Mouse (Mus musculus) midbrain, embryonic 15.5 days (tissue): ENCODE data around the gene Wdr92. TPM values are rescaled to one million over a fixed set of nuclear protein-coding genes. Genes with fewer than 3 reads are reported as not detected.
"Not testable (repeated sequence)": the region's sequence is repeated elsewhere in the genome, so short reads cannot be mapped to it uniquely, and the experiment has no call there.

Source experiments
- ATAC-seq: fragments of 200-750 bp; cut with Nextera tagmentation; replicated peaks from 2 replicates; pipeline ENCODE4 v1.8.0; 2017; ENCODE audit warnings: moderate TSS enrichment
- H3K27ac ChIP-seq: fragments of 300-500 bp; sonication (generic); 2 replicates; pipeline ENCODE4 v1.5.1; 2015; ENCODE audit warnings: mild to moderate bottlenecking, inconsistent platforms
- H3K27me3 ChIP-seq: fragments of 300-500 bp; sonication (generic); replicated peaks from 2 replicates; pipeline ENCODE4 v1.6.1; 2015; ENCODE audit warnings: inconsistent platforms
- H3K36me3 ChIP-seq: fragments of 300-500 bp; sonication (generic); replicated peaks from 2 replicates; pipeline ENCODE4 v1.6.1; 2015; ENCODE audit warnings: inconsistent platforms
- H3K4me1 ChIP-seq: fragments of 300-500 bp; sonication (generic); 2 replicates; pipeline ENCODE4 v1.6.1; 2015; ENCODE audit warnings: inconsistent platforms
- H3K4me2 ChIP-seq: fragments of 300-500 bp; sonication (generic); 2 replicates; pipeline ENCODE4 v1.6.1; 2015; ENCODE audit warnings: inconsistent platforms, mild to moderate bottlenecking, moderate library complexity
- H3K4me3 ChIP-seq: fragments of 300-500 bp; sonication (generic); 2 replicates; pipeline ENCODE4 v1.5.1; 2015; ENCODE audit warnings: mild to moderate bottlenecking, inconsistent platforms
- H3K9ac ChIP-seq: fragments of 300-500 bp; sonication (generic); 2 replicates; pipeline ENCODE4 v1.6.1; 2015; ENCODE audit warnings: mild to moderate bottlenecking, inconsistent platforms
- H3K9me3 ChIP-seq: fragments of 300-500 bp; sonication (generic); 2 replicates; pipeline ENCODE4 v1.6.1; 2016; ENCODE audit warnings: inconsistent platforms
- WGBS: fragments of 180-500 bp; shearing (Covaris S2); methylation state at CpG from one replicate; pipeline ENCODE4 v1.1.7; 2015; ENCODE audit warnings: mixed read lengths; 5-methylcytosine and 5-hydroxymethylcytosine counted together
- polyA plus RNA-seq: library from polyadenylated mRNA; unstranded; fragments of >200 nt; fragmentation: Nextera tagmentation; extraction: Ambion mirVana; gene quantifications from 2 replicates; pipeline ENCODE4 v1.2.1, GENCODE M21; 2015

Wdr92 gene
- polyA plus RNA-seq, 1 experiment from 2014 or later, result 20.0 TPM

DNA sequence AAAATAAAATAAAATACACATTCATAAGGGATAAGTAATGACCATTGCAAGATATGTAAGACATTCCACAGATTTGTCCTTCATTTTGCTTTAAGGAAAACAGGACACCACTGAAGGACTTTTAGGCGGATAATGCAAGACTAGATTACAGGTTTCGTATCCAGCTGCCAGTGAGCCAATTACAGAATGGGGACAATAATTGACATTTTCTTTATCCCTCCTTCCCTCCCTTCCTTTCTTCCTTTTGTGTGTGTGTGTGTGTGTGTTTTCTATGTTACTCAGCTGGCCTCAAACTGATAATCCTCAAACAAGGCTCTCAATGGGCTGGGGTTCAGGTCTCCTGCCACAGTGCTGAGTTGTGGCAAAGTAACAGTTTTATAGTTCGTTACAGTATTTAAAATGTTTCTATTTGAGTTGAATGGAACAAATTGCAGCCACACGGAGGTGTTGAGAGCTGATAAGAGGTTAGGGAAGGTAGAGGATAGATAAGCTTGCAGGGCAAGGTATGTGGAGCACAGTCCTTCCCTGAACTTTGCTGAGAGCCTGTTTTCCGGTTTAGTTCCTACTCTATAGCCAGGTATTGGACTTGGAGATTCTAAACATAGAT is 31.1 kb downstream of the Wdr92 start:
- Histone ChIP-seq H3K9ac (peak overlapping the region; percentile 74; the same call in 1 of the 2 replicates), H3K4me2 (peak overlapping the region; percentile 66; the same call in 1 of the 2 replicates), H3K4me1 (peaks cover 26% of the 10 kb centered on the region), H3K27ac (no peak overlapping the region), H3K36me3 (0 out of 2 replicates have a peak, but pooled peaks cover 4% of the 10 kb centered on the region), H3K4me3 (peak overlapping the region; percentile 81; the same call in 1 of the 2 replicates), H3K27me3 (no peaks in the 10 kb centered on the region), H3K9me3 (no peaks in the 10 kb centered on the region)
- WGBS, result 79% methylated on average over 5 of the region's 5 CpGs
- no peak for ATAC-seq

DNA sequence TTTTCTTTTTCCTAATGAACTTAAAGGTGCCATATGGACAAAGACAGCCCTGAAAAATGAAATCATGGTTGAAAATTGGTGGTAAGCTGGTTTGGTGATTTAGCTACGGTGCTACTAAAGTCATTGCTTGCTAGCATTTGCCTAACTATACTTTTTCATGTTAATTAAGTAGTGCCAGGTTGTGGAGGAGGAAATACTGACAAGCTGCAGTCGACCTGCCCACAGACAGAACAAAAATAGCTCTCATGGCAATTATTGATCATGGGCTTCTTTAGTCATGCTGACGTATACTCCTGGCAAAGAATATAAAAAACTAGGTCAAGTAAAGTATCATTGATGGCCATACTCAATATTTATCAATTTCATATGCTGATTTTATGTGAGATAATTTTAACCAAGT is 33.6 kb downstream of the Wdr92 start:
- Histone ChIP-seq H3K27ac (no peak overlapping the region), H3K9ac (no peak overlapping the region), H3K4me2 (no peak overlapping the region), H3K4me3 (no peak overlapping the region), H3K9me3 (no peaks in the 10 kb centered on the region), H3K36me3 (no peaks in the 10 kb centered on the region), H3K4me1 (peaks cover 19% of the 10 kb centered on the region), H3K27me3 (no peaks in the 10 kb centered on the region)
- ATAC-seq, result no peak
- 92% methylated on average over 3 of the region's 3 CpGs for WGBS

DNA sequence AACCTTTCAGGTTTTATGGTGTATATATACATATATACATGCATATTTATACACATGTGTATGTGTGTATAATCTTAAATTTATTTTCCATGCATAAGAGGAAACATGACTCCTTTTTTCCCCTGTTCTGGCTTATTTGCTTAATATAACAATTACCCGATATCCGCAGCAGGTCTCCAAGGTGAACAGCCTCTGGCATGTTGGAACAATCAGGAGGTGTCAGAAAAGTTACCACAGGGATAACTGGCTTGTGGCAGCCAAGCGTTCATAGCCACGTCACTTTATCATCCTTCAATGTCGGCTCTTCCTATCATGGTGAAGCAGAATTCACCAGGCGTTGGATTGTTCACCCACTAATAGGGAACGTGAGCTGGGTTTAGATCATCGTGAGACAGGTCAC is 39.2 kb downstream of the Wdr92 start:
- Histone ChIP-seq H3K9ac (no peak overlapping the region), H3K27ac (no peak overlapping the region), H3K9me3 (no peaks in the 10 kb centered on the region), H3K27me3 (no peaks in the 10 kb centered on the region), H3K4me2 (no peak overlapping the region), H3K36me3 (peaks cover 8% of the 10 kb centered on the region; the same call in 1 of the 2 replicates), H3K4me3 (no peak overlapping the region), H3K4me1 (no peaks in the 10 kb centered on the region)
- ATAC-seq, result no peak
- 96% methylated on average over 8 of the region's 8 CpGs for WGBS

DNA sequence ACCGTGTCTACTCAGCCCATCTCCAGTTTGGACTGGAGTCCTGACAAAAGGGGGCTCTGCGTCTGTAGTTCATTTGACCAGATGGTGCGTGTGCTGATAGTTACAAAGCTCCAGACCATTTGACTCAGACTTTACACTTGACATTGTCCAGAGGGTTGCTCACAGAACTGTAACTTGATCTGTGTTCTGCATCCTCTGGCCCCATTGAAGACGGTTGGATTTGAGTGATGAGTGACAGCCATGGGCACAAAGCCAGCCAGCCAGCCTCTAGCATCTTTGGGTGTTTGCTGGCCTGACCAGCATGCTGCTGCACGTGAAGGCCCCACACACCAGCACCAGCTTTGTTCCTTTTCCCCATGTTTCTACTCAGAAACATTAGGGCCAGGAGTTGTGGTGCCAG is 50.9 kb downstream of the Wdr92 start:
- no peak for ATAC-seq
- Histone ChIP-seq H3K4me2 (no peak overlapping the region), H3K9me3 (no peaks in the 10 kb centered on the region), H3K27ac (no peak overlapping the region), H3K9ac (no peak overlapping the region), H3K4me3 (no peak overlapping the region), H3K27me3 (no peaks in the 10 kb centered on the region), H3K4me1 (no peaks in the 10 kb centered on the region), H3K36me3 (peaks cover 20% of the 10 kb centered on the region; the same call in 1 of the 2 replicates)
- WGBS, result 89% methylated on average over 5 of the region's 5 CpGs

- Histone ChIP-seq H3K4me3 (no peak overlapping the region), H3K36me3 (0 out of 2 replicates have a peak, but pooled peaks cover 3% of the 10 kb centered on the region), H3K9me3 (no peaks in the 10 kb centered on the region), H3K4me1 (no peaks in the 10 kb centered on the region), H3K27ac (no peak overlapping the region), H3K4me2 (no peak overlapping the region), H3K9ac (no peak overlapping the region), H3K27me3 (no peaks in the 10 kb centered on the region)
- WGBS, result 91% methylated on average over 5 of the region's 5 CpGs
- no peak for ATAC-seq
These were observed 54.6 kb downstream of the Wdr92 start for GRCm38 (mm10) chr11:17236449-17237037.

- H3K9me3 ChIP-seq, H3K9ac ChIP-seq, H3K36me3 ChIP-seq, H3K27me3 ChIP-seq, H3K27ac ChIP-seq, H3K4me2 ChIP-seq, H3K4me3 ChIP-seq, ATAC-seq, H3K4me1 ChIP-seq: not testable (repeated sequence)
- 89% methylated on average over 5 of the region's 5 CpGs for WGBS
These were observed 56.7 kb downstream of the Wdr92 start for GRCm38 (mm10) chr11:17238598-17238997.

GRCm38 (mm10) chr11:17248715-17249114 is 66.8 kb downstream of the Wdr92 start:
- no peak for ATAC-seq
- H3K9ac ChIP-seq, result no peak overlapping the region
- H3K4me3 ChIP-seq, result no peak overlapping the region
- no peak overlapping the region for H3K27ac ChIP-seq
- no peaks in the 10 kb centered on the region for H3K4me1 ChIP-seq
- no peaks in the 10 kb centered on the region for H3K27me3 ChIP-seq
- no peak overlapping the region for H3K4me2 ChIP-seq
- no peaks in the 10 kb centered on the region for H3K36me3 ChIP-seq
- H3K9me3 ChIP-seq, result 0 out of 2 replicates have a peak, but pooled peaks cover 3% of the 10 kb centered on the region

- no peak overlapping the region for H3K9ac ChIP-seq
These were observed 75.0 kb downstream of the Wdr92 start for GRCm38 (mm10) chr11:17256813-17257365.

GRCm38 (mm10) chr11:17257443-17257842 is 75.5 kb downstream of the Wdr92 start, which contains the start of gene C1d:
Gene C1d (plus strand): TSS chr11:17257579.
- no peaks in the 10 kb centered on the region for H3K9me3 ChIP-seq
- H3K27ac ChIP-seq, result peak within 1 kb of the TSS; percentile 85
- H3K9ac ChIP-seq, result peak within 1 kb of the TSS; percentile 65
- H3K4me1 ChIP-seq, result peaks cover 15% of the 10 kb centered on the region
- H3K4me3 ChIP-seq, result peak within 1 kb of the TSS; percentile 60
- no peaks in the 10 kb centered on the region for H3K27me3 ChIP-seq
- WGBS, result under 1% methylated on average over 33 of the region's 33 CpGs
- no peaks in the 10 kb centered on the region for H3K36me3 ChIP-seq
- peak within 1 kb of the TSS; percentile 67 for H3K4me2 ChIP-seq
- peak; percentile 97 for ATAC-seq

More at GRCm38 (mm10) chr11:17256813-17257365, 75.0 kb downstream of the Wdr92 start:
- H3K36me3 ChIP-seq, result no peaks in the 10 kb centered on the region
- H3K4me1 ChIP-seq, result peaks cover 15% of the 10 kb centered on the region
- 59% methylated on average over 8 of the region's 8 CpGs for WGBS
- no peaks in the 10 kb centered on the region for H3K27me3 ChIP-seq
- peak; percentile 88 for ATAC-seq
- H3K4me3 ChIP-seq, result peak overlapping the region; percentile 60
- H3K4me2 ChIP-seq, result peak overlapping the region; percentile 67
- 0 out of 2 replicates have a peak overlapping the region, but pooled peaks have one; percentile 85 for H3K27ac ChIP-seq
- H3K9me3 ChIP-seq, result no peaks in the 10 kb centered on the region

DNA sequence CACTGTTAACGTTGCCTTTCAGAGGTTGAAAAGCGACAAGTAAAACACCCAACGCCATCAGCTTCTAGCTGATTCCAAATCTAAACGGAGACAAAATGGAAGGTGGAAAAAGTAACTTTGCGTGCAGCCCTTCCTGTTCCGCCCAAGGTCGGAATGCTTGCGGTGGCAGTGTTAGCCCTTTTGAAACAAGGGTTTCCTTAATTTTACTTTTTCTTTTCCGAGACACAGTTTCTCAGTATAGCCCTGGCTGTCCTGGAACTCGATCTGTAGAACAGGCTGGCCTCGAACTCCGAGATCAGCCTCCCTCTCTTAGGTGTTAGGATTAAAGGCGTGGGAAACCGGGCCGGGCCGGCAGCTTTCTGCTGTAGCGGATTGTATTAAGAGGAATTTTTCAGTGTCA is 76.0 kb downstream of the Wdr92 start:
- H3K4me2 ChIP-seq, result peak overlapping the region; percentile 67
- peak; percentile 51 for ATAC-seq
- peak overlapping the region; percentile 65 for H3K9ac ChIP-seq
- under 1% methylated on average over 17 of the region's 17 CpGs for WGBS
- H3K27me3 ChIP-seq, result no peaks in the 10 kb centered on the region
- H3K9me3 ChIP-seq, result no peaks in the 10 kb centered on the region
- H3K4me3 ChIP-seq, result peak overlapping the region; percentile 60
- peak overlapping the region; percentile 85 for H3K27ac ChIP-seq
- peaks cover 15% of the 10 kb centered on the region for H3K4me1 ChIP-seq
- no peaks in the 10 kb centered on the region for H3K36me3 ChIP-seq

DNA sequence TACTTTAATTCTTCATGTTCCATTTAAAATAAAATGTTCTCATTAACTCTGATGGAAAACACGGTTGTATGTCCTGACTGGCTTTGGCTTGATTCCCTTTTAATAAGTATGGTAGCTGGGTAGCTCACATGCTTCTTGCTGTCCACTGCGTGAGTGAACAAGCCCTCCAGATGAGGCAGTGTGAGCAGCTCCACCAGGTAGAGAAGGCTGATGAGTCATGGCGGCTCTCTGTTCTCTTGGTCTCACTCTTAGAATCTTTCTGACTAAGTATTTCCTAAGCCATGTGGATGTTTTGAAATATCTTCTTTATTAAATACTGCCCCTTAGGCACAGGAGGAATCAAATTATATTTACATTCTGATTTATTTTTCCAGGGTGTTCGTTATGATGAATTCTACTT is 85.3 kb downstream of the Wdr92 start:
- no peak overlapping the region for H3K27ac ChIP-seq
- H3K27me3 ChIP-seq, result no peaks in the 10 kb centered on the region
- 94% methylated on average over 4 of the region's 4 CpGs for WGBS
- no peak overlapping the region for H3K9ac ChIP-seq
- no peaks in the 10 kb centered on the region for H3K9me3 ChIP-seq
- H3K4me1 ChIP-seq, result no peaks in the 10 kb centered on the region
- no peak overlapping the region for H3K4me2 ChIP-seq
- H3K4me3 ChIP-seq, result no peak overlapping the region
- ATAC-seq, result no peak
- H3K36me3 ChIP-seq, result peaks cover 8% of the 10 kb centered on the region; the same call in 1 of the 2 replicates

- H3K4me2 ChIP-seq, result no peak overlapping the region
- 95% methylated on average over 1 of the region's 1 CpGs for WGBS
- H3K27ac ChIP-seq, result no peak overlapping the region
These were observed 86.9 kb downstream of the Wdr92 start for GRCm38 (mm10) chr11:17268801-17269200.

More at GRCm38 (mm10) chr11:17268801-17269200, 86.9 kb downstream of the Wdr92 start:
- no peak for ATAC-seq
- Histone ChIP-seq H3K4me1 (no peaks in the 10 kb centered on the region), H3K9me3 (no peaks in the 10 kb centered on the region), H3K9ac (no peak overlapping the region), H3K4me3 (no peak overlapping the region), H3K27me3 (no peaks in the 10 kb centered on the region), H3K36me3 (peaks cover 8% of the 10 kb centered on the region; the same call in 1 of the 2 replicates)
